Mouse (Mus musculus) embryonic facial prominence, embryonic 11.5 days (tissue): ENCODE measurements at regions not wholly inside any gene's neighbourhood (a gene's known extent, or its start where the extent isn't known, plus 50 kb on each side); places are given as distances from the start of the nearest gene placed in this dataset.
A peak's percentile ranks its signal among the peaks of the same experiment; 100 is the strongest.

Source experiments
- ATAC-seq: fragments of 200-750 bp; cut with Nextera tagmentation; replicated peaks from 2 replicates; pipeline ENCODE4 v1.8.0; 2017; ENCODE audit warnings: low read depth; ENCODE audit not compliant: insufficient number of reproducible peaks, low FRiP score, low TSS enrichment
- DNase-seq: peaks from one replicate; pipeline ENCODE4 v3.0.0-alpha.2; 2015; ENCODE audit warnings: low spot score
- H3K27ac ChIP-seq: fragments of 300-500 bp; sonication (generic); replicated peaks from 2 replicates; pipeline ENCODE4 v1.5.1; 2014; ENCODE audit warnings: mild to moderate bottlenecking, low read depth, low read length, control low read depth
- H3K27me3 ChIP-seq: fragments of 300-500 bp; sonication (generic); 2 replicates; pipeline ENCODE4 v1.6.1; 2014; ENCODE audit warnings: mild to moderate bottlenecking, low read length, moderate library complexity, mixed read lengths; ENCODE audit not compliant: control insufficient read depth, insufficient read depth
- H3K36me3 ChIP-seq: fragments of 300-500 bp; sonication (generic); replicated peaks from 2 replicates; pipeline ENCODE4 v1.6.1; 2014; ENCODE audit warnings: low read depth, mild to moderate bottlenecking, low read length, moderate library complexity, mixed read lengths; ENCODE audit not compliant: control insufficient read depth, insufficient read depth
- H3K4me1 ChIP-seq: fragments of 300-500 bp; sonication (generic); 2 replicates; pipeline ENCODE4 v1.6.1; 2014; ENCODE audit warnings: low read length, mixed read lengths; ENCODE audit not compliant: control insufficient read depth, insufficient read depth
- H3K4me2 ChIP-seq: fragments of 300-500 bp; sonication (generic); 2 replicates; pipeline ENCODE4 v1.6.1; 2014; ENCODE audit warnings: low read depth, mild to moderate bottlenecking, control low read depth, low read length, moderate library complexity
- H3K4me3 ChIP-seq: fragments of 300-500 bp; sonication (generic); 2 replicates; pipeline ENCODE4 v1.5.1; 2014; ENCODE audit warnings: low read depth, low read length, control low read depth
- H3K9ac ChIP-seq: fragments of 300-500 bp; sonication (generic); replicated peaks from 2 replicates; pipeline ENCODE4 v1.6.1; 2014; ENCODE audit warnings: mild to moderate bottlenecking, control low read depth, low read length
- H3K9me3 ChIP-seq: fragments of 300-500 bp; sonication (generic); replicated peaks from 2 replicates; pipeline ENCODE4 v1.6.1; 2016; ENCODE audit warnings: mild to moderate bottlenecking, low read length, inconsistent platforms, mixed read lengths; ENCODE audit not compliant: control insufficient read depth
- WGBS: fragments of 180-500 bp; shearing (Covaris S2); extraction: QIAGEN DNeasy Blood & Tissue Kit; methylation state at CpG from one replicate; pipeline ENCODE4 v1.1.7; 2014; 5-methylcytosine and 5-hydroxymethylcytosine counted together

GRCm38 (mm10) chr2:45408136-45408535 lies 290.9 kb upstream of the Zeb2 start:
- Histone ChIP-seq H3K27me3 (no peaks in the 10 kb centered on the region), H3K4me2 (no peak overlapping the region), H3K9me3 (no peaks in the 10 kb centered on the region), H3K4me1 (peaks cover 4% of the 10 kb centered on the region; the same call in 1 of the 2 replicates), H3K4me3 (no peak overlapping the region), H3K9ac (no peak overlapping the region), H3K27ac (no peak overlapping the region), H3K36me3 (no peaks in the 10 kb centered on the region)
- 91% methylated on average over 8 of the region's 8 CpGs for WGBS
- DNase-seq = no peak
- ATAC-seq = no peak

GRCm38 (mm10) chr2:45389902-45390492 lies 272.8 kb upstream of the Zeb2 start:
- Histone ChIP-seq H3K9me3 (no peaks in the 10 kb centered on the region), H3K4me2 (no peak overlapping the region), H3K27ac (no peak overlapping the region), H3K4me3 (no peak overlapping the region), H3K27me3 (no peaks in the 10 kb centered on the region), H3K9ac (no peak overlapping the region), H3K4me1 (no peaks in the 10 kb centered on the region), H3K36me3 (no peaks in the 10 kb centered on the region)
- peak; percentile 41 for DNase-seq
- ATAC-seq = no peak

- Histone ChIP-seq H3K36me3 (no peaks in the 10 kb centered on the region), H3K4me1 (no peaks in the 10 kb centered on the region), H3K27me3 (no peaks in the 10 kb centered on the region), H3K9ac (no peak overlapping the region), H3K4me3 (no peak overlapping the region), H3K4me2 (no peak overlapping the region), H3K27ac (no peak overlapping the region), H3K9me3 (no peaks in the 10 kb centered on the region)
- 61% methylated on average over 4 of the region's 4 CpGs for WGBS
- ATAC-seq (no peak), DNase-seq (no peak)
Observed at GRCm38 (mm10) chr2:45371268-45371667, 254.1 kb upstream of the Zeb2 start.

GRCm38 (mm10) chr2:45370615-45370968 lies 253.4 kb upstream of the Zeb2 start:
- Histone ChIP-seq H3K9me3 (no peaks in the 10 kb centered on the region), H3K4me3 (no peak overlapping the region), H3K36me3 (no peaks in the 10 kb centered on the region), H3K27ac (no peak overlapping the region), H3K27me3 (no peaks in the 10 kb centered on the region), H3K4me1 (no peaks in the 10 kb centered on the region), H3K9ac (no peak overlapping the region), H3K4me2 (no peak overlapping the region)
- DNase-seq = no peak
- 88% methylated on average over 1 of the region's 1 CpGs for WGBS
- ATAC-seq = no peak

- Histone ChIP-seq H3K27ac (no peak overlapping the region), H3K4me2 (no peak overlapping the region), H3K27me3 (no peaks in the 10 kb centered on the region), H3K36me3 (no peaks in the 10 kb centered on the region), H3K4me1 (no peaks in the 10 kb centered on the region), H3K9me3 (no peaks in the 10 kb centered on the region), H3K9ac (no peak overlapping the region), H3K4me3 (no peak overlapping the region)
- DNase-seq (no peak), ATAC-seq (no peak)
- 87% methylated on average over 5 of the region's 5 CpGs for WGBS
Observed at GRCm38 (mm10) chr2:45369914-45370614, 252.9 kb upstream of the Zeb2 start.

GRCm38 (mm10) chr2:45369432-45369831 lies 252.2 kb upstream of the Zeb2 start:
- ATAC-seq (no peak), DNase-seq (no peak)
- Histone ChIP-seq H3K4me1 (no peaks in the 10 kb centered on the region), H3K4me3 (no peak overlapping the region), H3K9ac (no peak overlapping the region), H3K9me3 (no peaks in the 10 kb centered on the region), H3K27me3 (no peaks in the 10 kb centered on the region), H3K4me2 (no peak overlapping the region), H3K27ac (no peak overlapping the region), H3K36me3 (no peaks in the 10 kb centered on the region)
- 70% methylated on average over 4 of the region's 4 CpGs for WGBS

GRCm38 (mm10) chr2:45367436-45368193 lies 250.4 kb upstream of the Zeb2 start:
- H3K4me3 ChIP-seq = no peak overlapping the region
- no peaks in the 10 kb centered on the region for H3K4me1 ChIP-seq
- WGBS = 86% methylated on average over 10 of the region's 10 CpGs
- no peak overlapping the region for H3K9ac ChIP-seq
- no peak overlapping the region for H3K4me2 ChIP-seq
- H3K27me3 ChIP-seq = no peaks in the 10 kb centered on the region
- H3K36me3 ChIP-seq = no peaks in the 10 kb centered on the region
- DNase-seq (no peak), ATAC-seq (no peak)
- H3K27ac ChIP-seq = no peak overlapping the region
- no peaks in the 10 kb centered on the region for H3K9me3 ChIP-seq

- H3K4me1 ChIP-seq = no peaks in the 10 kb centered on the region
- H3K9me3 ChIP-seq = no peaks in the 10 kb centered on the region
- ATAC-seq (no peak), DNase-seq (no peak)
- H3K4me2 ChIP-seq = no peak overlapping the region
- 56% methylated on average over 7 of the region's 7 CpGs for WGBS
- H3K27ac ChIP-seq = no peak overlapping the region
- H3K9ac ChIP-seq = no peak overlapping the region
- no peaks in the 10 kb centered on the region for H3K36me3 ChIP-seq
- H3K4me3 ChIP-seq = no peak overlapping the region
- H3K27me3 ChIP-seq = no peaks in the 10 kb centered on the region
Observed at GRCm38 (mm10) chr2:45357266-45357665, 240.1 kb upstream of the Zeb2 start.
